Mouse (Mus musculus): Measurements from ENCODE around the gene Romo1. TPM values are rescaled to one million over a fixed set of nuclear protein-coding genes. Genes with fewer than 3 reads are reported as not detected.

The Romo1 gene
- polyA plus RNA-seq (2014; fragmentation: Illumina TruSeq; extraction: RNeasy Lipid Tissue Mini Kit (QIAGEN cat#74804); ENCODE audit: low read depth, low replicate concordance) = 208 TPM

GRCm38 (mm10) chr2:156143953-156144724 lies at the start of gene Romo1, which contains the start of gene Nfs1:
Gene Romo1, plus strand, starts transcription at chr2:156144039.
Gene Nfs1, minus strand, starts transcription at chr2:156144186.

DNA sequence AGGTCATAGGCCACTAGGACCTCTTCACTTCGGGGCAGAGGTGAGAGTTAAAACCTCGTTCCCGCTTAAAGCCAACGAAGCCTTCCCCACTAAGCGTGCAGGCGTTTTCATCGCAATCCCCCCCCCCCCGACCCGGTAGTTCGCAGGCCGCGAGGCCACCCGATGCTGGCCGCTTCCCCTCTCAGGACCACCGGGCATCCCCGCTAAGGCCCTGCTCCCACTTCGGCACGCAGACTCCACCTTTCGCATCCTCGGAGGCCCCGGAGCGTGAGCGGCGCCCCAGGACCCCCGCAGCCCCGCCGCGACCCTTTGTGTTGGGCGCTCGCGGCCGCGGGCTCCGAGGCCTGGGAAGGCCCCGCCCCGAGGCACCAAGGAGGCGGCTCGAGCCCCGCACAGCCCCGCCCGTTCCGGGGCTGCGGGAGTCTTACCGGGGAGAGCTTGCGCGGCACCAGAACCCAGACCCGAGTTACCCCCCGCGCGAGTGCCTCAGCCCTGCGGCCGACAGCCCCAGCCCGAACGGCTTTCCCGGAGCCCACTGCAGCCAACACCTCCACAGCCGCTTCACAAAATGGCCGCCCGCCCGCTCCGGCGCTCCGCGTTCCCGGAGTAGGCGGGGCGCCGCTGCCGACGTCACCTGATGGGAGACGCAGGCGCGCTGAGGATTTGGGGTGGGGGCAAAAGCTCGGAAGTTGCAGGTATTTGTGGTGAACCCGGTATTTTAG lies 32.3 kb upstream of the Romo1 start, which contains the start of the genes Cpne1 and Rbm12:
Gene Cpne1, minus strand, starts transcription at position 608 of the 722 bp plus-strand sequence.
Gene Rbm12, minus strand, starts transcription at position 621 of the 722 bp plus-strand sequence.

GRCm38 (mm10) chr2:156126992-156127391 lies 16.8 kb upstream of the Romo1 start, which contains the start of gene Gm28036:
Gene Gm28036, minus strand, starts transcription at chr2:156127092.

DNA sequence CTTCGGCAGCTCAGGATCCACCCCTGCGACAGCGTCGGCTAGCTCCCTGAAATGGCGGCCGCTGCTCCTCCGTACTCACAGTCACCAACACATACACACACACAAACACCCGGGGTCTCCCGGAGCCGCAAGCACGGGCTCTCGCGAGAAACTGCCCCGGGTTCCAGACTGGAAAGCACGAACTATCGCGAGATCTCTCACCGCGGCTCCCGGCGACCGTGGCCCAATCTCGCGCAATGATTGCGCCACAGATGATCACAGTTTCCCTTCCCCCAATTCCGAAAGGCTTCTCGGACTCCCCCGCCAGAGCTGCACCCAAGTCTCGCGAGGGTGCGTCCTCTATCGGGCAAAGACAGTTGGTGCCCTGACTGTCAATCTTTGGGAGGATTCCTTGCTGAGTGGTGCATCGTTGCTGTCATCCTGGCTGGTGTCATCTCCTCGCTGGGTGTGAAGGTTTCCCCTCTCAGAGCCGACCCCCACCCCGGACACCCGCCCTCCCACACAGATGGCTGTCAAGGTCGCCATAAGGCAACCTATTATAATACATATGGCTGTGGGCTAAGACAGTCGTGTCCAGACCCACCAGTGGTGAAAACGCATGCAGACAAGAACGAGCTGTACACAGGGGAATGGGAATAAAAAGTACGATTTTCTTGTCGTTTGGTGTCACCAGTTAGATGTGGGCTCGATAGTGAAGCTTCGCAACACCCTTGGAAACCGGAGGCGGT lies 36.4 kb downstream of the Romo1 start, which contains the start of gene Rbm39:
Gene Rbm39, minus strand, starts transcription at position 145 of the 728 bp plus-strand sequence.

Other genes starting within 250 kb of the Romo1 start
- 239 TPM for gene Uqcc1, start 213.7 kb upstream of the Romo1 start, polyA plus RNA-seq (2014; fragmentation: Illumina TruSeq; extraction: RNeasy Lipid Tissue Mini Kit (QIAGEN cat#74804); ENCODE audit: low read depth, low replicate concordance)
- not detected for gene Gm15557, start 203.3 kb upstream of the Romo1 start, polyA plus RNA-seq (2014; fragmentation: Illumina TruSeq; extraction: RNeasy Lipid Tissue Mini Kit (QIAGEN cat#74804); ENCODE audit: low read depth, low replicate concordance)
- gene Gdf5, start 198.7 kb upstream of the Romo1 start, polyA plus RNA-seq (2014; fragmentation: Illumina TruSeq; extraction: RNeasy Lipid Tissue Mini Kit (QIAGEN cat#74804); ENCODE audit: low read depth, low replicate concordance) = not detected
- 6.9 TPM for gene Cep250, start 187.6 kb upstream of the Romo1 start, polyA plus RNA-seq (2014; fragmentation: Illumina TruSeq; extraction: RNeasy Lipid Tissue Mini Kit (QIAGEN cat#74804); ENCODE audit: low read depth, low replicate concordance)
- gene 6430550D23Rik, start 136.1 kb upstream of the Romo1 start, polyA plus RNA-seq (2014; fragmentation: Illumina TruSeq; extraction: RNeasy Lipid Tissue Mini Kit (QIAGEN cat#74804); ENCODE audit: low read depth, low replicate concordance) = 0.45 TPM
- gene Ergic3, start 136.0 kb upstream of the Romo1 start, polyA plus RNA-seq (2014; fragmentation: Illumina TruSeq; extraction: RNeasy Lipid Tissue Mini Kit (QIAGEN cat#74804); ENCODE audit: low read depth, low replicate concordance) = 67.2 TPM
- gene Fer1l4, start 91.1 kb upstream of the Romo1 start, polyA plus RNA-seq (2014; fragmentation: Illumina TruSeq; extraction: RNeasy Lipid Tissue Mini Kit (QIAGEN cat#74804); ENCODE audit: low read depth, low replicate concordance) = not detected
- gene Spag4, start 78.9 kb upstream of the Romo1 start, polyA plus RNA-seq (2014; fragmentation: Illumina TruSeq; extraction: RNeasy Lipid Tissue Mini Kit (QIAGEN cat#74804); ENCODE audit: low read depth, low replicate concordance) = 0.81 TPM
- gene Cpne1, start 32.1 kb upstream of the Romo1 start, polyA plus RNA-seq (2014; fragmentation: Illumina TruSeq; extraction: RNeasy Lipid Tissue Mini Kit (QIAGEN cat#74804); ENCODE audit: low read depth, low replicate concordance) = 14.5 TPM
- 7.3 TPM for gene Rbm12, start 32.1 kb upstream of the Romo1 start, polyA plus RNA-seq (2014; fragmentation: Illumina TruSeq; extraction: RNeasy Lipid Tissue Mini Kit (QIAGEN cat#74804); ENCODE audit: low read depth, low replicate concordance)
- 8.2 TPM for gene Gm28036, start 16.9 kb upstream of the Romo1 start, polyA plus RNA-seq (2014; fragmentation: Illumina TruSeq; extraction: RNeasy Lipid Tissue Mini Kit (QIAGEN cat#74804); ENCODE audit: low read depth, low replicate concordance)
- gene Nfs1, start 147 bp downstream of the Romo1 start, polyA plus RNA-seq (2014; fragmentation: Illumina TruSeq; extraction: RNeasy Lipid Tissue Mini Kit (QIAGEN cat#74804); ENCODE audit: low read depth, low replicate concordance) = 115 TPM
- 170 TPM for gene Rbm39, start 36.2 kb downstream of the Romo1 start, polyA plus RNA-seq (2014; fragmentation: Illumina TruSeq; extraction: RNeasy Lipid Tissue Mini Kit (QIAGEN cat#74804); ENCODE audit: low read depth, low replicate concordance)
- gene Phf20, start 52.4 kb downstream of the Romo1 start, polyA plus RNA-seq (2014; fragmentation: Illumina TruSeq; extraction: RNeasy Lipid Tissue Mini Kit (QIAGEN cat#74804); ENCODE audit: low read depth, low replicate concordance) = 11.4 TPM
- gene Cnbd2, start 168.3 kb downstream of the Romo1 start, polyA plus RNA-seq (2014; fragmentation: Illumina TruSeq; extraction: RNeasy Lipid Tissue Mini Kit (QIAGEN cat#74804); ENCODE audit: low read depth, low replicate concordance) = 1.4 TPM
- gene Scand1, start 168.7 kb downstream of the Romo1 start, polyA plus RNA-seq (2014; fragmentation: Illumina TruSeq; extraction: RNeasy Lipid Tissue Mini Kit (QIAGEN cat#74804); ENCODE audit: low read depth, low replicate concordance) = 22.2 TPM